In the genomic region with DNA sequence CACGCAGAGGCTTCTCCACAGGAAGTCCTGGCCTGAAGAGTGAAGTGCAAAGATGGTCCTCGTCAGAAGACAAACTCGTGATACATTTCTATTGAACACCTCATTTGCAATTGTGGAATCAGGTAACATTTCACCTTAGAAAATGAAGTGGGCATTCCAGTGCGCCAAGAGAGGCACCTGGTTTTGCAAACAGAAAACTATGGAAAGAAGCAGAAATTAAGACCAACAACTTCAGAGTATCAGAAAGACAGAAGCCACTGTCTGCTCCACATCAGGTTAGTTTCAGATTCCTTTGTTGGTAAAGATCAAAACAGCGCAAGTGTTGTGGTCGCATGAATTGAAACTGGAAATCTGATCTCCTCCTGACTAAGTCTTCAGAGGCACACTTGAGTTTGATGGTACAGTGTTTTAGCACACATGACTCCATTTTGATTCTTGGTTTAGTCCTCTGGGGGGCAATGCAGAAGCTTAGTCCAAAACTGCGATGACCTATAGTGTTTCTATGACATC, we compare ENCODE assay signal across 18 mouse cellular contexts.
"Had no signal": no experiment of that assay in that cellular context is flagged by ENCODE, and none has a peak within 500 bp of the region (broad histone marks: within the 10 kb centered on the region; RNA-seq: fewer than 3 reads in every experiment).

No protein-coding gene starts in this region.

- DNase-seq: kidney, adult 8-10 months; kidney, postnatal 36 days; layer of hippocampus, adult 9-11 months; layer of hippocampus, postnatal 36 days; liver; liver, embryonic 13.5 days; liver, postnatal 0 days; lung, postnatal 14 days; right cerebral cortex, adult 18-20 months; right cerebral cortex, postnatal 25 days had no signal

- H3K4me3 ChIP-seq: limb, embryonic 12.5 days; liver, embryonic 13.5 days; lung, embryonic 15.5 days; megakaryocyte, embryonic 14.5 days; midbrain, embryonic 12.5 days; neural tube, embryonic 15.5 days had no signal

- H3K4me2 ChIP-seq: limb, embryonic 12.5 days; liver, embryonic 13.5 days; lung, embryonic 15.5 days; midbrain, embryonic 12.5 days; neural tube, embryonic 15.5 days had no signal

- H3K27ac ChIP-seq: kidney, postnatal 0 days; limb, embryonic 12.5 days; liver, embryonic 13.5 days; lung, embryonic 15.5 days; macrophage; midbrain, embryonic 12.5 days; neural tube, embryonic 15.5 days had no signal

- H3K9me3 ChIP-seq: limb, embryonic 12.5 days; liver, embryonic 13.5 days; lung, embryonic 15.5 days; midbrain, embryonic 12.5 days; neural tube, embryonic 15.5 days had no signal

- H3K9ac ChIP-seq: limb, embryonic 12.5 days; liver, embryonic 13.5 days; liver, postnatal 0 days; lung, embryonic 15.5 days; midbrain, embryonic 12.5 days; neural tube, embryonic 15.5 days had no signal

- H3K27me3 ChIP-seq: limb, embryonic 12.5 days; liver, embryonic 13.5 days; lung, embryonic 15.5 days; midbrain, embryonic 12.5 days; neural tube, embryonic 15.5 days had no signal

- ATAC-seq: intestine, postnatal 0 days; liver, postnatal 0 days had no signal

- H3K36me3 ChIP-seq: limb, embryonic 12.5 days; liver, embryonic 13.5 days; lung, embryonic 15.5 days; midbrain, embryonic 12.5 days; neural tube, embryonic 15.5 days had no signal
